Mouse (Mus musculus) MEL (cell line): ENCODE data around the gene Cyren. TPM values are rescaled to one million over a fixed set of nuclear protein-coding genes. Genes with fewer than 3 reads are reported as not detected.

Experiments used
- DNase-seq: peaks from one replicate; pipeline ENCODE4 v3.0.0; 2011; ENCODE audit warnings: low read depth, low spot score
- H3K27ac ChIP-seq: 2 replicates; pipeline ENCODE4 v1.5.1; 2012; ENCODE audit warnings: low read depth, mild to moderate bottlenecking, control low read depth, low read length, moderate library complexity; ENCODE audit not compliant: control insufficient read depth
- H3K27me3 ChIP-seq, 2 experiments: fragments of 150-350 bp in 1 of 2; sonication (generic) in 1 of 2; 2 replicates each; pipeline ENCODE4 v1.6.1; 2012; ENCODE audit warnings: low read length in 2 of 2, mild to moderate bottlenecking in 2 of 2, improper control_type of control experiment in 1 of 2, moderate library complexity in 1 of 2; ENCODE audit not compliant: insufficient read depth in 2 of 2, control insufficient read depth in 1 of 2
- H3K36me3 ChIP-seq, 2 experiments: 2 replicates each; pipeline ENCODE4 v1.6.1; 2012 to 2014; ENCODE audit warnings: low read length in 2 of 2, improper control_type of control experiment in 1 of 2, inconsistent platforms in 1 of 2, mild to moderate bottlenecking in 1 of 2; ENCODE audit not compliant: insufficient read depth in 2 of 2, control insufficient read depth in 1 of 2
- H3K4me1 ChIP-seq, 2 experiments: fragments of 150-350 bp in 1 of 2; sonication (generic) in 1 of 2; 2 replicates each; pipeline ENCODE4 v1.6.1; 2012; ENCODE audit warnings: low read length in 2 of 2, improper control_type of control experiment in 1 of 2, mild to moderate bottlenecking in 1 of 2; ENCODE audit not compliant: insufficient read depth in 2 of 2, control insufficient read depth in 1 of 2
- H3K4me3 ChIP-seq, 2 experiments: fragments of 150-350 bp in 1 of 2; sonication (generic) in 1 of 2; 2 replicates each; pipeline ENCODE4 v1.5.1; 2012; ENCODE audit warnings: low read depth in 2 of 2, low read length in 2 of 2, mild to moderate bottlenecking in 2 of 2, moderate library complexity in 2 of 2, control low read depth in 1 of 2, improper control_type of control experiment in 1 of 2; ENCODE audit not compliant: control insufficient read depth in 1 of 2, insufficient read depth in 1 of 2
- H3K79me2 ChIP-seq: 2 replicates; pipeline ENCODE4 v1.6.1; 2012; ENCODE audit warnings: mild to moderate bottlenecking, low read length, moderate library complexity; ENCODE audit not compliant: control insufficient read depth, poor library complexity, insufficient read depth
- H3K9ac ChIP-seq: 2 replicates; pipeline ENCODE4 v1.6.1; 2012; ENCODE audit warnings: low read depth, mild to moderate bottlenecking, control low read depth, low read length, moderate library complexity; ENCODE audit not compliant: control insufficient read depth, poor library complexity, severe bottlenecking
- H3K9me3 ChIP-seq: fragments of 150-350 bp; sonication (generic); replicated peaks from 2 replicates; pipeline ENCODE4 v1.6.1; 2012; ENCODE audit warnings: mild to moderate bottlenecking, low read length, improper control_type of control experiment, moderate library complexity; ENCODE audit not compliant: insufficient read depth
- BHLHE40 ChIP-seq: IDR thresholded peaks from 2 replicates; pipeline ENCODE4 v1.6.1; 2012; ENCODE audit warnings: low read depth, mild to moderate bottlenecking, inconsistent platforms, low read length, improper control_type of control experiment, borderline replicate concordance
- CHD2 ChIP-seq: IDR thresholded peaks from 2 replicates; pipeline ENCODE4 v1.6.1; 2011; ENCODE audit warnings: low read length, improper control_type of control experiment
- ELF1 ChIP-seq: IDR thresholded peaks from 2 replicates; pipeline ENCODE4 v1.6.1; 2014; ENCODE audit warnings: low read depth, mild to moderate bottlenecking, inconsistent platforms, low read length, improper control_type of control experiment, moderate library complexity
- EP300 ChIP-seq, 2 experiments: IDR thresholded peaks; 2 replicates each; pipeline ENCODE4 v1.6.1; 2011; ENCODE audit warnings: improper control_type of control experiment in 2 of 2, low read length in 2 of 2, low read depth in 1 of 2, mild to moderate bottlenecking in 1 of 2
- ETS1 ChIP-seq: IDR thresholded peaks from 2 replicates; pipeline ENCODE4 v1.6.1; 2012; ENCODE audit warnings: low read depth, mild to moderate bottlenecking, inconsistent platforms, low read length, improper control_type of control experiment, moderate library complexity
- KAT2A ChIP-seq: conservative IDR thresholded peaks from 2 replicates; pipeline ENCODE4 v1.6.1; 2012; ENCODE audit warnings: low read depth, low read length, improper control_type of control experiment, inconsistent platforms
- MAFK ChIP-seq: IDR thresholded peaks from 2 replicates; pipeline ENCODE4 v1.6.1; 2011; ENCODE audit warnings: low read depth, mild to moderate bottlenecking, low read length, improper control_type of control experiment, borderline replicate concordance
- MAZ ChIP-seq: IDR thresholded peaks from 2 replicates; pipeline ENCODE4 v1.6.1; 2012; ENCODE audit warnings: low read depth, mild to moderate bottlenecking, inconsistent platforms, low read length, improper control_type of control experiment
- MEF2A ChIP-seq: IDR thresholded peaks from 2 replicates; pipeline ENCODE4 v1.6.1; 2014; ENCODE audit warnings: low read depth, mild to moderate bottlenecking, inconsistent platforms, low read length, improper control_type of control experiment; ENCODE audit not compliant: poor library complexity, insufficient replicate concordance, severe bottlenecking; ENCODE audit errors: extremely low read depth
- MXI1 ChIP-seq: IDR thresholded peaks from 2 replicates; pipeline ENCODE4 v1.6.1; 2011; ENCODE audit warnings: mild to moderate bottlenecking, low read depth, low read length, improper control_type of control experiment
- NELFE ChIP-seq: IDR thresholded peaks from 2 replicates; pipeline ENCODE4 v1.6.1; 2011; ENCODE audit warnings: low read depth, low read length, improper control_type of control experiment
- RAD21 ChIP-seq: IDR thresholded peaks from 2 replicates; pipeline ENCODE4 v1.6.1; 2011; ENCODE audit warnings: mild to moderate bottlenecking, low read depth, low read length, improper control_type of control experiment
- RCOR1 ChIP-seq: IDR thresholded peaks from 2 replicates; pipeline ENCODE4 v1.6.1; 2012; ENCODE audit warnings: low read depth, mild to moderate bottlenecking, inconsistent platforms, low read length, improper control_type of control experiment
- TBP ChIP-seq: IDR thresholded peaks from 2 replicates; pipeline ENCODE4 v1.8.0; 2011; ENCODE audit warnings: low read depth, low read length, improper control_type of control experiment
- TCF12 ChIP-seq: IDR thresholded peaks from 2 replicates; pipeline ENCODE4 v1.6.1; 2014; ENCODE audit warnings: low read depth, mild to moderate bottlenecking, inconsistent platforms, low read length, improper control_type of control experiment, moderate library complexity
- USF2 ChIP-seq, 2 experiments: IDR thresholded peaks; 2 replicates each; pipeline ENCODE4 v1.6.1; 2011 to 2012; ENCODE audit warnings: improper control_type of control experiment in 2 of 2, low read length in 2 of 2, borderline replicate concordance in 1 of 2, inconsistent platforms in 1 of 2, low read depth in 1 of 2, mild to moderate bottlenecking in 1 of 2; ENCODE audit not compliant: insufficient read depth in 1 of 2
- ZKSCAN1 ChIP-seq: IDR thresholded peaks from 2 replicates; pipeline ENCODE4 v1.6.1; 2012; ENCODE audit warnings: low read depth, mild to moderate bottlenecking, inconsistent platforms, low read length, improper control_type of control experiment, moderate library complexity
- ZMIZ1 ChIP-seq: IDR thresholded peaks from 2 replicates; pipeline ENCODE4 v1.6.1; 2012; ENCODE audit warnings: low read depth, mild to moderate bottlenecking, inconsistent platforms, low read length, improper control_type of control experiment, moderate library complexity
- ZNF384 ChIP-seq: IDR thresholded peaks from 2 replicates; pipeline ENCODE4 v1.6.1; 2012; ENCODE audit warnings: low read depth, mild to moderate bottlenecking, inconsistent platforms, low read length, improper control_type of control experiment
- polyA plus RNA-seq, 2 experiments: library from polyadenylated mRNA; stranded (reverse) in 1 of 2; unstranded in 1 of 2; fragments of >175 nt in 1 of 2; fragments of >200 nt in 1 of 2; gene quantifications; 2 replicates each; pipeline versions ENCODE4 v1.2.1 to v1.2.4; 2012; ENCODE audit warnings: low replicate concordance in 2 of 2, low read depth in 1 of 2; ENCODE audit not compliant: insufficient read length in 2 of 2, insufficient read depth in 1 of 2, missing spikeins in 1 of 2
- total RNA-seq: library from RNA; depleted of rRNA; stranded (reverse); fragments of 300-350 nt; gene quantifications from 2 replicates; pipeline ENCODE4 v1.2.3, GENCODE M21; 2012

Gene Cyren
- total and polyA plus RNA-seq, 3 experiments: 10.1 to 15.9 TPM; not detected in 1

GRCm38 (mm10) chr6:34863786-34864514, 13.9 kb downstream of the Cyren start:
- Histone ChIP-seq H3K4me3 (peak overlapping the region; percentile 35 to 81), H3K9me3 (no peaks in the 10 kb centered on the region), H3K4me1 (peaks cover 10 to 40% of the 10 kb centered on the region in 2 experiments), H3K79me2 (peaks cover 3% of the 10 kb centered on the region; the same call in 1 of the 2 replicates), H3K36me3 (peaks cover 0 to 32% of the 10 kb centered on the region in 2 experiments; a peak in 2 of 4 replicates), H3K27me3 (no peaks in the 10 kb centered on the region), H3K9ac (peak overlapping the region; percentile 83), H3K27ac (peak overlapping the region; percentile 45)
- DNase-seq: peak; percentile 52
- TF ChIP-seq RCOR1 (no peak), TCF12 (0 out of 2 replicates have a peak, but pooled peaks have one; percentile 3), ETS1 (peak; percentile 66; the same call in 1 of the 2 replicates), USF2 (IDR thresholded peaks at IDR 0.05; ENCODE audit: borderline replicate concordance in 1 of 2, insufficient read depth in 1 of 2, low read depth in 1 of 2, low read length in 2 of 2) (no peak), KAT2A (no peak), MAFK (no peak), MAZ (no peak), BHLHE40 (no peak), MXI1 (0 out of 2 replicates have a peak, but pooled peaks have one; percentile 18), RAD21 (no peak), NELFE (no peak), EP300 (IDR thresholded peaks at IDR 0.05; ENCODE audit: low read depth in 1 of 2, low read length in 2 of 2) (0 out of 4 replicates have a peak, but pooled peaks of 1 of the 2 experiments have one; percentile 23), MEF2A (no peak), ZNF384 (peak; percentile 84), ZMIZ1 (no peak), TBP (no peak), ZKSCAN1 (no peak), ELF1 (no peak), CHD2 (no peak)
